Mouse (Mus musculus) myocyte (in vitro differentiated cells): ENCODE data around the gene Cfl1. TPM values are rescaled to one million over a fixed set of nuclear protein-coding genes. Genes with fewer than 3 reads are reported as not detected.

Experiments used
- H3K27me3 ChIP-seq: one replicate; pipeline ENCODE4 v1.6.1; 2011; ENCODE audit not compliant: control insufficient read depth, insufficient read depth, insufficient read length
- H3K36me3 ChIP-seq: one replicate; pipeline ENCODE4 v1.6.1; 2011; ENCODE audit not compliant: control insufficient read depth, insufficient read depth
- H3K4me2 ChIP-seq: one replicate; pipeline ENCODE4 v1.6.1; 2011; ENCODE audit warnings: low read depth, control low read depth
- H3K4me3 ChIP-seq: one replicate; pipeline ENCODE4 v1.5.1; 2011; ENCODE audit warnings: mild to moderate bottlenecking, control low read depth, moderate library complexity
- H3K79me2 ChIP-seq: one replicate; pipeline ENCODE4 v1.6.1; 2011; ENCODE audit not compliant: control insufficient read depth, insufficient read depth
- H3ac ChIP-seq: one replicate; pipeline ENCODE4 v1.6.1; 2011; ENCODE audit not compliant: control insufficient read depth, insufficient read length
- CEBPB ChIP-seq: IDR thresholded peaks from 2 replicates; pipeline ENCODE4 v1.6.1; 2011; ENCODE audit warnings: mild to moderate bottlenecking, moderate library complexity; ENCODE audit not compliant: poor library complexity, insufficient read depth, severe bottlenecking
- E2F4 ChIP-seq: IDR thresholded peaks from one replicate; pipeline ENCODE4 v1.6.1; 2011; ENCODE audit warnings: mild to moderate bottlenecking, control low read depth, moderate library complexity; ENCODE audit not compliant: insufficient read depth
- MAX ChIP-seq: IDR thresholded peaks from one replicate; pipeline ENCODE4 v1.6.1; 2011; ENCODE audit warnings: low read depth, mild to moderate bottlenecking, control low read depth
- MYOD1 ChIP-seq, 3 experiments: IDR thresholded peaks; one replicate each; pipeline ENCODE4 v1.6.1; 2011; ENCODE audit warnings: control low read depth in 2 of 3, low read depth in 2 of 3, mild to moderate bottlenecking in 2 of 3, moderate library complexity in 1 of 3; ENCODE audit not compliant: insufficient read length in 2 of 3, control insufficient read depth in 1 of 3
- MYOG ChIP-seq, 3 experiments: IDR thresholded peaks; one replicate each; pipeline ENCODE4 v1.6.1; 2011; ENCODE audit warnings: control low read depth in 2 of 3, low read depth in 2 of 3, mild to moderate bottlenecking in 2 of 3; ENCODE audit not compliant: insufficient read length in 2 of 3, control insufficient read depth in 1 of 3, insufficient read depth in 1 of 3
- POLR2A ChIP-seq: IDR thresholded peaks from one replicate; pipeline ENCODE4 v1.6.1; 2011; ENCODE audit warnings: low read depth, mild to moderate bottlenecking, control low read depth, moderate library complexity; ENCODE audit not compliant: insufficient read length
- POLR2AphosphoS2 ChIP-seq: IDR thresholded peaks from one replicate; pipeline ENCODE4 v1.6.1; 2011; ENCODE audit warnings: low read depth, control low read depth; ENCODE audit not compliant: insufficient read length
- REST ChIP-seq: IDR thresholded peaks from one replicate; pipeline ENCODE4 v1.6.1; 2011; ENCODE audit warnings: mild to moderate bottlenecking, control low read depth, moderate library complexity; ENCODE audit not compliant: insufficient read depth, insufficient read length
- SRF ChIP-seq: IDR thresholded peaks from one replicate; pipeline ENCODE4 v1.6.1; 2011; ENCODE audit warnings: low read depth; ENCODE audit not compliant: control insufficient read depth, insufficient read length
- TCF12 ChIP-seq: IDR thresholded peaks from one replicate; pipeline ENCODE4 v1.6.1; 2011; ENCODE audit warnings: mild to moderate bottlenecking, control low read depth; ENCODE audit not compliant: poor library complexity, insufficient read depth, severe bottlenecking
- TCF3 ChIP-seq: IDR thresholded peaks from one replicate; pipeline ENCODE4 v1.6.1; 2011; ENCODE audit warnings: low read depth, control low read depth; ENCODE audit not compliant: insufficient read length
- USF1 ChIP-seq: IDR thresholded peaks from one replicate; pipeline ENCODE4 v1.6.1; 2011; ENCODE audit warnings: low read depth, mild to moderate bottlenecking, control low read depth, moderate library complexity
- polyA plus RNA-seq: library from polyadenylated mRNA; unstranded; fragments of >200 nt; fragmentation: generic; extraction: Trizol; gene quantifications from one replicate; pipeline ENCODE4 v1.2.1, GENCODE M21; 2012; ENCODE audit warnings: missing spikeins

The Cfl1 gene
- polyA plus RNA-seq, 1 experiment = 948 TPM

DNA sequence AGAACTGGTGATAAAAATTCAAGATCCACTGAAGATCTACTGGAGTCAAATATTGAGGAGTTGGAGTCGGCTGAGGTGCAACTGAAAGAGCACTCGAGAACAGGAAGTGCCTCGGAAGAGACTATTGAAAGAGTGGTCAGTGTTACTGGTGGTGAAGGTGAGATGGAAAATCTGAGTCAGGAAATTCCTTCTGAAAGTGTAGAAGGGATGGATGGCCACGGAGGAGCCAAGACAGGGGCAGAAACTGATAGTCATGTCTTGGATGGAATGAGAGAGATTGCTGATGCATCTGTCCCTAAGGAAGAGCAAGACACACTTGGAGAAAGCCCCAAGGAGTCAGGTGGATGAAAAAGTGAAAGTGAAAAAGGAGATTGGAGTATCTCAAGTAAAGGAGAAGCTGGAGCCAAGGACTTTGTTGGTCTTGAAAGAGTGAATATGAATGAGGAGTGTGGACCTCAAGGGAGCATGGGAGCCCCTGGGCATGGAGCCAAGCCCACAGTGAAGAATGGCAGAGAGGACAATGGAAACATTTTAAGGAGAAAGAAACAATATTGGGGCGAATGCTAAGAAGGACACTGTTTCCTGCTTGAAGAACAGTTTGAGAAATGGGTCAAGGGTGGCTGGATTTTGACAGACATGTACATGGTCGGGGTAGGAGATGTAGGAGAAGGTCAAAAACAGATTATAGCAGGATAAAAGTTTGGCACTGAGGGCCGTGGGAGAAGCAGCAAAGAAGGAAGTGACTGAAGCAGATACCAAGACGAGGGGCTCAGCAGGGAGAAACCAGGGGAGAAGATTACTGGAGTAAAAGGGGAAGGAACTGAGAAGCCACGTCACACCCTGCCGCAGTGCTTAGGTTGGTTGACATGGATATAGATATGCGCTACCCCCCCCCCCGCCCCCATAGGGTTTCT, 22.1 kb downstream of the Cfl1 start:
- no peak overlapping the region for H3ac ChIP-seq
- no peaks in the 10 kb centered on the region for H3K27me3 ChIP-seq
- no peak overlapping the region for H3K4me3 ChIP-seq
- no peaks in the 10 kb centered on the region for H3K36me3 ChIP-seq
- peak overlapping the region; percentile 15 for H3K4me2 ChIP-seq
- TF ChIP-seq POLR2A (no peak), MYOG (IDR thresholded peaks at IDR 0.05; ENCODE audit: control insufficient read depth in 1 of 3, insufficient read depth in 1 of 3, insufficient read length in 2 of 3, low read depth in 2 of 3) (no peak), SRF (no peak), MAX (no peak), POLR2AphosphoS2 (no peak), E2F4 (no peak), CEBPB (no peak), REST (no peak), TCF3 (no peak), MYOD1 (IDR thresholded peaks at IDR 0.05; ENCODE audit: control insufficient read depth in 1 of 3, insufficient read length in 2 of 3, low read depth in 2 of 3) (no peak), USF1 (no peak), TCF12 (no peak)
- no peaks in the 10 kb centered on the region for H3K79me2 ChIP-seq

GRCm38 (mm10) chr19:5513005-5513349, 22.7 kb downstream of the Cfl1 start:
- Histone ChIP-seq H3K79me2 (no peaks in the 10 kb centered on the region), H3K4me2 (no peak overlapping the region)

GRCm38 (mm10) chr19:5515840-5516777, 25.9 kb downstream of the Cfl1 start:
- no peak for TF ChIP-seq SRF
- TF ChIP-seq POLR2AphosphoS2 = no peak
- no peak for TF ChIP-seq TCF3
- TF ChIP-seq CEBPB = no peak
- TF ChIP-seq POLR2A = no peak
- TF ChIP-seq MAX = no peak
- TF ChIP-seq MYOD1 (IDR thresholded peaks at IDR 0.05; ENCODE audit: control insufficient read depth in 1 of 3, insufficient read length in 2 of 3, low read depth in 2 of 3) = no peak
- TF ChIP-seq REST = no peak
- no peak for TF ChIP-seq USF1
- no peak for TF ChIP-seq MYOG (IDR thresholded peaks at IDR 0.05; ENCODE audit: control insufficient read depth in 1 of 3, insufficient read depth in 1 of 3, insufficient read length in 2 of 3, low read depth in 2 of 3)
- Histone ChIP-seq H3K36me3 (no peaks in the 10 kb centered on the region), H3ac (no peak overlapping the region), H3K27me3 (no peaks in the 10 kb centered on the region), H3K4me2 (no peak overlapping the region), H3K4me3 (no peak overlapping the region), H3K79me2 (no peaks in the 10 kb centered on the region)

More at GRCm38 (mm10) chr19:5513005-5513349, 22.7 kb downstream of the Cfl1 start:
- TF ChIP-seq REST (no peak), USF1 (no peak), E2F4 (no peak), CEBPB (no peak), MYOD1 (IDR thresholded peaks at IDR 0.05; ENCODE audit: control insufficient read depth in 1 of 3, insufficient read length in 2 of 3, low read depth in 2 of 3) (no peak), TCF3 (no peak), MYOG (IDR thresholded peaks at IDR 0.05; ENCODE audit: control insufficient read depth in 1 of 3, insufficient read depth in 1 of 3, insufficient read length in 2 of 3, low read depth in 2 of 3) (no peak), POLR2A (no peak), TCF12 (no peak), SRF (no peak), MAX (no peak), POLR2AphosphoS2 (no peak)
- no peak overlapping the region for H3ac ChIP-seq
- no peak overlapping the region for H3K4me3 ChIP-seq
- H3K36me3 ChIP-seq = no peaks in the 10 kb centered on the region
- no peaks in the 10 kb centered on the region for H3K27me3 ChIP-seq

DNA sequence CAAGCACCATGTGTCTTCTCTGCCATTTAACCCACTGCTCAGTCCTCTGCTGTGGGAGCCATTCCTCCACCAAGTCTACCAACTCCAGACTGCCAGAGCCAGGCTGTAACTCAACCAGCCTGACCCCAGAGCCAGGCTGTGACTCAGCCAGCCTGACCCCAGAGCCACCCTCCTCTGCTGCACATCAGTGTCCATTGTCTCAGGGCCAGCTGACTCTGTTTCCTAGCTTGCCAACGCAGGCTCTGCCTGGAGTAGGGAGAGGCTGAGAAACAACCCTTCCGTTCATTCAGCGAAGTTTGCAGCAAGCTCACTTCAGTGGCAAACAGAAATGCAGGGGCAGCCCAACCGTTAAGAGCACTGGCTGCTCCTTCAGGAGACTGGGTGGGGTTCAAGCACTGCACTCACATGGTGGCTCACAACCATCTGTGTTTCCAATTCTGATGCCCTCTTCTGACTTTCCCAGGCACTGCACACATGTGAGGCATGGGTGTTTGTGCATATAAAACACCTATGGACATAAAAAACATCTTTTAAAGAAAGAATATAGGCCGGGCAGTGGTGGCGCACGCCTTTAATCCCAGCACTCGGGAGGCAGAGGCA, 26.8 kb downstream of the Cfl1 start:
- Histone ChIP-seq H3K4me2 (no peak overlapping the region), H3K79me2 (no peaks in the 10 kb centered on the region), H3K36me3 (no peaks in the 10 kb centered on the region), H3K27me3 (no peaks in the 10 kb centered on the region), H3K4me3 (no peak overlapping the region), H3ac (no peak overlapping the region)
- TF ChIP-seq TCF12 (no peak), TCF3 (no peak), POLR2AphosphoS2 (no peak), CEBPB (no peak), MYOG (IDR thresholded peaks at IDR 0.05; ENCODE audit: control insufficient read depth in 1 of 3, insufficient read depth in 1 of 3, insufficient read length in 2 of 3, low read depth in 2 of 3) (no peak), E2F4 (no peak), USF1 (no peak), MAX (no peak), MYOD1 (IDR thresholded peaks at IDR 0.05; ENCODE audit: control insufficient read depth in 1 of 3, insufficient read length in 2 of 3, low read depth in 2 of 3) (no peak), POLR2A (no peak), REST (no peak), SRF (no peak)
